Mouse (Mus musculus) spleen, postnatal 14 days (tissue): Measurements from ENCODE around the gene Arfgap1.
A peak's percentile ranks its signal among the peaks of the same experiment; 100 is the strongest.

Source experiments
- DNase-seq, 2 experiments: peaks; one replicate each; pipeline ENCODE4 v3.0.0; 2021 to 2022; ENCODE audit warnings: low spot score in 2 of 2

Gene Arfgap1

GRCm38 (mm10) chr2:180967010-180967763 is at the start of gene Arfgap1:
Arfgap1 (plus strand) TSS chr2:180967225.
- DNase-seq: peak; percentile 77 to 81

- peak; percentile 9 to 26 for DNase-seq
Observed at GRCm38 (mm10) chr2:180919913-180920809, 46.9 kb upstream of the Arfgap1 start.

DNA sequence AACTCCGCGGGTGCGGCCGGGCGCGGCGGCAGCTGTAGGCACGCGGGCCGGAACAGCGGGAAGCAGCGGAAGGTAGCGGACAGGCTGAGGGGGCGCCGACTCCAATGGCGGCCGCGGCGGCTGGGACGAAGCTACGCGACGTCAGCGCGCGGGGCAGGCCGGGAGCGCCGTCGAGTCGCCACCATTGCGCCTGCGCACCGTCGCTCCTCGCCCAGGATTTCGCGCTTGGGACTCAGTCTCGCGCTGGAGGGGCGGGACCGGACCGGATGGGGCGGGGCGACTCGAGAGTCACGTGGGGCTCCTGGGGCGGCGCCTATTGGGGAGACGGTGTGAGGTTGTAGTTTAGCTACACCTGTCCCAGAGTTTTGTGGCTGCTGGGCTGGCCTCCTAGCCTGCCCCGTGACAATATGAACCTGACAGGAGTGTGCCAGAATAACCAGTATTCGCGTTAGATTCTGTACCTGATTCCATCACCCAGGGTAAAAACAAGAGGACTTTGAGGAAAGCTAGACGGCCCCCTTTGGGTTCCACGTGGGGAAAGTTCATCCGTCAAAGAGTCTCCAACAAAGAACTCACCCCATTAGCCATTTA is 46.1 kb upstream of the Arfgap1 start, which contains the start of gene Ythdf1:
Gene Ythdf1 (minus strand): TSS at position 140 of the 591 bp plus-strand sequence.
- DNase-seq: peak; percentile 98 to 99

GRCm38 (mm10) chr2:180922739-180923138 is 44.3 kb upstream of the Arfgap1 start:
- no peak for DNase-seq

DNA sequence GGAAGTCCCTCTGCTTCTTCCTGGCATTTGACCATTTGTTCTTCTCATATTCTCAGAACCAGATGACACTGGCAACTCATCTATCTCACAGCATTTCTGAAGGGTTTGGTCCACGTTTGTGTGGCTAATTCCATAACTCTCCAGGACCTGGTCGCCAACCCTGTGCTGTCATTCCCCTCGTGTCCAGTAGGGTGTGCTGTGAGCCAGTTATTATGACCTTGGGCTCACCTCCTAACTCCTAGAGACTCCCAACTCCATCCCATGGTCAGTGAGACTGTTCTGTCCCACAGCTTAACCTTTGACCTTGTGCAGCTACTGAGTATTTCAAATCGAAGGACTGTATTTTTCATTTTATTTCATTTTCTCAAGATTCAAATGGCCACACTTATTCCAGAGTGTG is 41.8 kb upstream of the Arfgap1 start:
- DNase-seq: peak; percentile 27 to 44

DNA sequence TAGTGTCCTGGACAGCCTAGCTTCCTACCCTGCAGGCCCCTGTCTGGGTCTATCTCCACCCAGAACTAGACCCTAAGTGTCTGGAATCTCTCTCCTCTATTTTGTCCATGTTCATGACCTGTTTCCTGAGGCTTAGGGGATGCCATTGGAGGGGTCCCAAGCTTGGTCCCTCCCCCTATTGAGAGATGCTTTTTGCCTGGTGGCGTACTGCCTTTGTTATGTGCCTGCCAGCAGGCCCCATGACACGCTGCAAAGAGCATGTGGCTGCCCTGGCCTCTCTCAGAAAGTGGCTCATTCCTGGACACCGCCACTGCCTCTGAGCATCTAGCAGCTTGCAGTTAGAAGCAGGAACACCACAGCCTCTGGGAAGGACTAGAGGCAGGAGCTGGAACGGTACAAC is 38.3 kb upstream of the Arfgap1 start, which contains the start of gene Birc7:
Gene Birc7 (plus strand): TSS at position 301 of the 400 bp plus-strand sequence.
- no peak for DNase-seq

- no peak for DNase-seq
Observed at GRCm38 (mm10) chr2:180932418-180932817, 34.6 kb upstream of the Arfgap1 start.

- no peak for DNase-seq
Observed at GRCm38 (mm10) chr2:180940187-180940586, 26.8 kb upstream of the Arfgap1 start.

GRCm38 (mm10) chr2:180941869-180942268 is 25.2 kb upstream of the Arfgap1 start:
- DNase-seq: no peak

DNA sequence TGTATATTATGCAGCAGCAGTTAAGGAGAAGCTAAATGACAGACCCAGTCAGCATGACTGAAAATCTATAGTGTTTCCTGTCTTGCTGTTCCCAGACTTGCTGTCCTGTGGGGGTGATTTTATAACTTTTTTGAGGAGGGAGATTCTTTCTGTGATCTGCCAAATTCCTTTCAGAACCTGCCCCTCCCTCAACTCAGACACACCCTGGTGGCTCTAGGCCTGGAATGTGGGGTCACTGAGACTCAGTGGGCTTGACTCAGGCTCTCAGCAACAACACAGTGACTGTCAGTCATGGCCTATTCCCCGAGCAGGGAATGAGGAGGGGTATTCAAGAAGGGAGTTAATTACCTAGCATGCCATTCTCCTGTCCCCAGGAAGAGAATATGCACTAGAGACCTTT is 17.1 kb upstream of the Arfgap1 start:
- no peak for DNase-seq

DNA sequence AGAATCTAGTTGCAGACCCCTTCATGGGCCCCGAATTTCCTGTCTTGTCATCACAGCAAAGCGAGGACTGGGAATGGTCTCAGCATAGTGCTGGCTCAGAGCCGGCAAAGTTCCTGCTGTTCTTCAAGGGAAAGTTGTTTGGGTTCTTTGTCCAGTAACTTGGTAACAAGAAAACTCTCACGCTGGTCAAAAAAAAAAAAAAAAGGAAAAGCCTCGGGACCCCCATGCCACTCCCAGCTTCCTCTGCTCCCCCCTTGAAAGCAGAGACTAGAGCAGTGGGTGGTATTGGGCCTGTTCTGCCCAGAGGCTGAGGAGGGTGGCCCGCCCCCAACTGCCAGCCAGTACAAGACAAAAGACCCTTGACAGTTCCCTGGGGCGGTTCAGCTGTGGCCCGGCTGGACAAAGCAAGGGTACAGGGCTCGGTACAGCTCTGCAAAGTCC is 14.3 kb upstream of the Arfgap1 start:
- no peak for DNase-seq

DNA sequence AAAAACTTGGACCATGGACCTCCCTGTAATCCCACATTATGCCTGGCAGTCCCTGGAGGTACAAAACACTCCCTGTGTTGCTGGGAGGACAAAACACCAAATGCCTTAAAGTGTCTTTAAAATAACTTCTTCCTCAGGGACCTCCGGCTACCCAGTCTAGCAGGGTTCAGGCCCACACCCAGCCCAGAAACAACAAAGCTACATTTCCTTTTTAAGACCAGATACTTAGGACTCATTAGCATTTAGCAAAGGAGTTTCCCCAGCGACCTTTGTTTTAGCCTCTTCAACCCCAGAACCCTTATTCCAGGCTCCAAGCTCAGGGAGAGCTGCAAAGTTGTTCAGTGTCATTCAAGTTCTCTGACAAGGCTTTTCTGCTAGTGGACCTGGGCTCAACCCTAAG is 13.4 kb upstream of the Arfgap1 start:
- no peak for DNase-seq

GRCm38 (mm10) chr2:180954061-180955047 is 12.7 kb upstream of the Arfgap1 start, which contains the start of gene Nkain4:
Nkain4 (minus strand) TSS chr2:180954699.
- DNase-seq: no peak

DNA sequence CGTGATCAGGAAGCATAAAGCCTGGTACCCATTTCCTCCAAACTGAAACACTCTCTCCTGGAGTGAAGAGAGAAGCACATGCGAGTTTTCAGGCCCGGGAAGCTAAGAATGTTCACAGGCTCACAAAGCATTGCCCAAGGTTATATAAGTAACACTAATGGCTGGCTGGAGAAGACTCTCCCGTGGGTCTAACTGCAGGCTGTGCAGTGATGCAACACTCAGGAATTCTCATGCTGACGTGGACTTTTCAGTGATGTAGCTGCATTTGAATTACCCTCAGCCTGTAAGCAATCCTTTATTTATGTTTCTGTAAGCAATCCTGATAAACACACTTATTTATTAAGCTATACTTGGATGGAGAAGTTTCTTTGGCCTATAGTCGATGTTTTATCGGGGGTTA is 7.4 kb upstream of the Arfgap1 start:
- DNase-seq: no peak

- no peak for DNase-seq
Observed at GRCm38 (mm10) chr2:180960187-180960586, 6.8 kb upstream of the Arfgap1 start.

GRCm38 (mm10) chr2:180962616-180963308 is 4.3 kb upstream of the Arfgap1 start:
- DNase-seq: no peak

- DNase-seq: peak; percentile 27 to 49
Observed at GRCm38 (mm10) chr2:180963956-180964355, 3.1 kb upstream of the Arfgap1 start.

- no peak for DNase-seq
Observed at GRCm38 (mm10) chr2:180966092-180966882, 738 bp upstream of the Arfgap1 start.

DNA sequence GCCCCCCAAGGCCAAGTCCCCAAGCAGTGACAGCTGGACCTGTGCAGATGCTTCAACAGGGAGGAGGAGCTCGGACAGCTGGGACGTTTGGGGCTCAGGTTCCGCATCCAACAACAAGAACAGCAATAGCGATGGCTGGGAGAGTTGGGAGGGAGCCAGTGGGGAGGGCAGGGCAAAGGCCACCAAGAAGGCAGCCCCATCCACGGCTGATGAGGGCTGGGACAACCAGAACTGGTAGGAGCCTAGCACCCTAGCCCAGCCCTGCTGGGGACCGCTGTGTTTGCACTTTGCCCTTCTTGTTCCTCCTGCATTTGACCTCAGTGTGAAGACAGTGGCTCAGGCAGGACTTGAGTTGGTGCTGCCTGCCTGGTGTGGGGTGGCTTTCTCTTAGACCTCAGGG is 14.1 kb downstream of the Arfgap1 start:
- no peak for DNase-seq
